Mouse (Mus musculus): ENCODE data around the gene Gcn1l1.

Gcn1l1 gene

GRCm38 (mm10) chr5:115656677-115657076 lies 91.6 kb downstream of the Gcn1l1 start:
- no peak for DNase-seq (ENCODE audit: low spot score)

DNA sequence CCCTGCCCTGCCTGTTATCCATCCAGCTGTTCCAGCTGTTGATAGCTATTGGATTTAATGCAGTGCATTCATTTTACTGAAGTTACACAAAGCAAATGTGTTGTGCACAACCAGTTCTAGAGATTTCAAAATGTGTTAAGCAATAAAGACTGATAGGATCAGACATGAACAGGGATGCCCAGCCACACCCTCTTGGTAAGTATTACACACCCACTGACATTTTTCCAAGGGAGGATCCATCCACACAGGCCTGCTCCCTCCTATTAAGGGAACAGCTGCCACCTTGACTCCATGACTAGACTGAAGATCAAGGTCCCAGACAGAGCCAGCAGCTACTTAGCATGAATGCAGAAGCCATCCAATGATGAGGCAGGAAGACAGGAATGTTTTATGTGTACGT lies 92.2 kb downstream of the Gcn1l1 start:
- DNase-seq (ENCODE audit: low spot score): no peak

GRCm38 (mm10) chr5:115658352-115658751 lies 93.3 kb downstream of the Gcn1l1 start:
- DNase-seq (ENCODE audit: low spot score): no peak

DNA sequence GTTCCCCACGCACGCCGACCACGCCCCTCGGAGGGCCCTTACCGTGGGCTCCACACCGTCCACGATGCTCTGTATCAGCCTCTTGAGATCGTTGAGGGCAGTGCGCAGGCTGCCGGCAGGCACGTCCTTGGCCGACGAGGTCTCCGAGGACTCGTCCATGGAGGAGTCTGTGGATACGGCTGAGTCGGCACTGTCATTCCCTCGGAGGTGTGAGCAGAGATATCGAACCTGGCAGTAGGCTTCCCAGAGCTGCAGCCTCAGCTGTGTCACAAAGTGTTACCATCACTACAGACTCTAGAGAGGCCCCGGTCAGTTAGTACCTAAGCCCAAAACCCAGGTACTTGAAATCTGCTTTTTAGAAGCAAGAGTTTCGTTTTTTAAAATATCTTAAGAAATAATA lies 97.6 kb downstream of the Gcn1l1 start:
- DNase-seq (ENCODE audit: low spot score): no peak

DNA sequence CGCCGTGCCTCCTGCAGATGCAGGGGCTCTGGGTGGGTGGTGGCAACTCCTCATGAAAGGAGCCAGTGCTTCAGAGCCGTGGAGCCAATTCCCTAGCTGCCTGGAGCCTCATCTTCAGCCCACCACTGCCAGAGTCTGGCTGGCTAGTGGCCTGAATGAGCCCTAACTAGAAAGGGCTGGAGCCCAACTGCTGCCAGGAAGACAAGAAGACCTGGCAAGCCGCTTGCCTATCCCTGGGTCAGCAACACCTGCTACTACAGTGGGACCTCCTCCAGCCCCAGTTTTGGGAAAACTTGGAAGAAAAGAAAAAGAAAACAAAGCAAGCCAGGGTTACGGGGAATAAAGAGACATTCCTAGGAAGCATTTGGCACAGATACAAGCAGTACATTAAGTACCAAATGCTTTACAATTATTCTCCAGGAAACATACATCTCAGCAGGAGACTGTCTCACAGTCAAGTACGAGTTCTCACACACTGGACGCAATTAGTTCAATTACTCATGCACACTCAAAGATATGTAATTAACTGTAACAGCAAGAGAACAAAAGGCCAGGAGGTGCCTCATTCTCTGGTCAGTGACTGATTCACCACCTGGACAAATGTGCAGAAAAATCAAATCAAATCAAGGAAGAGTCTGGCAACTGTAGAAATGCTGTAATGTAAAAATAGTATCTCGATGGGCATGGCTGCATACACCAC lies 101.5 kb downstream of the Gcn1l1 start:
- no peak for DNase-seq (ENCODE audit: low spot score)

DNA sequence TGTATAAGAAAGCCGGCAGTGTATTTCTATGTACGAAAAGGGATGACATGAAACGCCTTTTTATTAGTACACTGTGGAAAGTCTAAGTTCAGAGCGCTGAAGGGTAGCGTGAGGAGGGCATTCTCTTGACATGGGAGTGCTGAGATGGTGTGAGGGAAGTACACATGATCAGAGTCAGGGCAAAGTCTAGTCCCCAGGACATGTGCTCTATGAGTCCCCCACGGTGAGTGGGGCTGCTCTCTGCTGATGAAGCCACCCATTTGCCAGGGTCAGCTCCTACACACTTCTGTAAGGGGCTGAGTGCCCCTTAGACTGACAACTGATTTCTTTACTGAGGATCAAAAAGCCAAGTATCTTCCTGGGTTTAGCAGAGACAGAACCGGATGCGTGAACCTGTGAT lies 102.2 kb downstream of the Gcn1l1 start:
- DNase-seq (ENCODE audit: low spot score): no peak

DNA sequence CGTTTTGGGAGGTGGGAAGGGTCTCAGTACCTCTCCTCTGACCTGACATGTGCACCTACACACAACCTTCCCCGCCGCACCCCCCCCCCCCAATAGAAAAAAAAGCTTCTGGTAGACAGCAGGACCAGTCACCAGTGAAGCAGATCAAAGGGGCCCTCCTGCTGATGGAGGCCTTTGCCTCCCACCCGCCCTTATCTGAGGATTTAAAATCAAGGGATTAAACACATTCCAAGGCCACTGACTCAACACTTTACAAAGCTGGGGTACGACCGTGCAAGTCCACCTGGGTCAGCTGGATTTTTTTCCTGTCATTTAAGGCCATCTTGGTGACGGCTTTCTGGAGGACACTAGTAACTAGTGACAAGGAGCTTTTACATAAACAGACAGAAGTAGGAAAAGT lies 102.8 kb downstream of the Gcn1l1 start:
- DNase-seq (ENCODE audit: low spot score): no peak

DNA sequence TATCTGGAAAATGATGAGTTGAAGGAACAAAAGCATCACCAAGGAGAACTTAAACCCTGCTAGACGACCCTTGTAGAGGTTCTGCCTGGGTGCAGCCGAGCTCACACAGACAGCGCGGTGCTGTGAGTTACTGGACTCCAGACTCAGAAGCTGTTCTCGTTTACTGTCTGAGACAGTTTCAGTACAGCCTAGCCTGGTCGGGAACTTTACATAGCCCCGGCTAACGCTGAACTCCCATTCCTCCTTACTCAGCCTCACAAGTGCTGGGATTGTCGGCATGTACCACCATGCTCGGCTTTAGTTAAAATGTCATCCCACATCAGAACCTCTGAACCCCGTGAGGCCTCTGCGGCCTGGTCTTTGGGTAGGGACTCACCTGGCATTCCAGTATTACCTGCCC lies 103.9 kb downstream of the Gcn1l1 start:
- DNase-seq (ENCODE audit: low spot score): no peak

GRCm38 (mm10) chr5:115669974-115670373 lies 104.9 kb downstream of the Gcn1l1 start:
- DNase-seq (ENCODE audit: low spot score): no peak

- DNase-seq (ENCODE audit: low spot score): no peak
These were observed 105.4 kb downstream of the Gcn1l1 start for GRCm38 (mm10) chr5:115670406-115670805.

GRCm38 (mm10) chr5:115671846-115672245 lies 106.8 kb downstream of the Gcn1l1 start:
- DNase-seq (ENCODE audit: low spot score): no peak
